Mouse (Mus musculus) embryonic facial prominence, embryonic 10.5 days (tissue): ENCODE data around the gene Vmn1r79. TPM values are rescaled to one million over a fixed set of nuclear protein-coding genes. Genes with fewer than 3 reads are reported as not detected.
"Not testable (repeated sequence)": the region's sequence is repeated elsewhere in the genome, so short reads cannot be mapped to it uniquely, and the experiment has no call there.

Experiments
- DNase-seq: peaks from one replicate; pipeline ENCODE4 v3.0.0-alpha.2; 2017; ENCODE audit warnings: low spot score
- H3K27ac ChIP-seq: fragments of 300-500 bp; sonication (generic); replicated peaks from 2 replicates; pipeline ENCODE4 v1.5.1; 2016; ENCODE audit warnings: mild to moderate bottlenecking
- H3K27me3 ChIP-seq: fragments of 300-500 bp; sonication (generic); replicated peaks from 2 replicates; pipeline ENCODE4 v1.6.1; 2016; ENCODE audit warnings: low read depth, mild to moderate bottlenecking; ENCODE audit not compliant: poor library complexity, severe bottlenecking
- H3K36me3 ChIP-seq: fragments of 300-500 bp; sonication (generic); replicated peaks from 2 replicates; pipeline ENCODE4 v1.6.1; 2016; ENCODE audit warnings: mild to moderate bottlenecking, moderate library complexity
- H3K4me1 ChIP-seq: fragments of 300-500 bp; sonication (generic); 2 replicates; pipeline ENCODE4 v1.6.1; 2016
- H3K4me3 ChIP-seq: fragments of 300-500 bp; sonication (generic); 2 replicates; pipeline ENCODE4 v1.5.1; 2016; ENCODE audit warnings: mild to moderate bottlenecking, moderate library complexity
- H3K9me3 ChIP-seq: fragments of 300-500 bp; sonication (generic); 2 replicates; pipeline ENCODE4 v1.6.1; 2016; ENCODE audit warnings: mild to moderate bottlenecking
- WGBS: fragments of 180-500 bp; shearing (Covaris S2); methylation state at CpG from one replicate; pipeline ENCODE4 v1.1.7; 2016; 5-methylcytosine and 5-hydroxymethylcytosine counted together
- polyA plus RNA-seq: library from polyadenylated mRNA; unstranded; fragments of >200 nt; fragmentation: Nextera tagmentation; extraction: Ambion mirVana; gene quantifications from 2 replicates; pipeline ENCODE4 v1.2.1, GENCODE M21; 2016

Gene Vmn1r79
- not detected in 2 replicates for polyA plus RNA-seq

GRCm38 (mm10) chr7:12170979-12171378, at the start of gene Vmn1r79:
Gene Vmn1r79, plus strand, starts transcription at chr7:12171279.
- H3K4me1 ChIP-seq, H3K4me3 ChIP-seq, DNase-seq, H3K9me3 ChIP-seq, H3K27me3 ChIP-seq, H3K36me3 ChIP-seq, H3K27ac ChIP-seq: not testable (repeated sequence)

- H3K4me3 ChIP-seq, result no peak within 1 kb of the TSS
- H3K9me3 ChIP-seq, result peaks cover 6% of the 10 kb centered on the region; the same call in 1 of the 2 replicates
- H3K27me3 ChIP-seq, result no peaks in the 10 kb centered on the region
- no peaks in the 10 kb centered on the region for H3K36me3 ChIP-seq
- H3K4me1 ChIP-seq, result no peaks in the 10 kb centered on the region
- no peak for DNase-seq
- H3K27ac ChIP-seq, result no peak within 1 kb of the TSS
- 67% methylated on average over 2 of the region's 2 CpGs for WGBS
Observed at GRCm38 (mm10) chr7:12149957-12150356, 21.1 kb upstream of the Vmn1r79 start, which contains the start of gene Vmn1r78. Gene Vmn1r78, plus strand, starts transcription at chr7:12150257.

GRCm38 (mm10) chr7:12156463-12156862, 14.6 kb upstream of the Vmn1r79 start:
- not testable (repeated sequence) for H3K27ac ChIP-seq, H3K4me1 ChIP-seq, DNase-seq, H3K9me3 ChIP-seq, H3K27me3 ChIP-seq, H3K36me3 ChIP-seq, H3K4me3 ChIP-seq
- 56% methylated on average over 1 of the region's 1 CpGs for WGBS

- H3K36me3 ChIP-seq, H3K4me3 ChIP-seq, H3K4me1 ChIP-seq, H3K9me3 ChIP-seq, H3K27me3 ChIP-seq, DNase-seq, H3K27ac ChIP-seq: not testable (repeated sequence)
- 61% methylated on average over 2 of the region's 2 CpGs for WGBS
Observed at GRCm38 (mm10) chr7:12172926-12173325, 1.8 kb downstream of the Vmn1r79 start.

- no peaks in the 10 kb centered on the region for H3K36me3 ChIP-seq
- no peaks in the 10 kb centered on the region for H3K27me3 ChIP-seq
- peaks cover 5% of the 10 kb centered on the region; the same call in 1 of the 2 replicates for H3K9me3 ChIP-seq
- no peak within 1 kb of the TSS for H3K27ac ChIP-seq
- WGBS, result 81% methylated on average over 1 of the region's 1 CpGs
- no peak within 1 kb of the TSS for H3K4me3 ChIP-seq
- no peaks in the 10 kb centered on the region for H3K4me1 ChIP-seq
- no peak for DNase-seq
Observed at GRCm38 (mm10) chr7:12188986-12189385, 17.9 kb downstream of the Vmn1r79 start, which contains the start of gene Vmn1r80. Gene Vmn1r80, plus strand, starts transcription at chr7:12189286.

GRCm38 (mm10) chr7:12204141-12204540, 33.1 kb downstream of the Vmn1r79 start:
- DNase-seq, result no peak
- H3K27me3 ChIP-seq, result no peaks in the 10 kb centered on the region
- H3K9me3 ChIP-seq, result peaks cover 22% of the 10 kb centered on the region
- H3K27ac ChIP-seq, result no peak overlapping the region
- H3K4me3 ChIP-seq, result no peak overlapping the region
- no peaks in the 10 kb centered on the region for H3K36me3 ChIP-seq
- 57% methylated on average over 2 of the region's 2 CpGs for WGBS
- H3K4me1 ChIP-seq, result no peaks in the 10 kb centered on the region

Other genes with a start within 250 kb of the Vmn1r79 start
- not detected in 2 replicates for gene Vmn1r76, start 233.1 kb upstream of the Vmn1r79 start, polyA plus RNA-seq
- gene Vmn1r77, start 134.5 kb upstream of the Vmn1r79 start, polyA plus RNA-seq, result not detected in 2 replicates
- gene Vmn1r78, start 21.0 kb upstream of the Vmn1r79 start, polyA plus RNA-seq, result not detected in 2 replicates
- not detected in 2 replicates for gene Vmn1r80, start 18.0 kb downstream of the Vmn1r79 start, polyA plus RNA-seq
- not detected in 2 replicates for gene Vmn1r81, start 97.0 kb downstream of the Vmn1r79 start, polyA plus RNA-seq
- gene Vmn1r82, start 129.2 kb downstream of the Vmn1r79 start, polyA plus RNA-seq, result not detected in 2 replicates
- 0.06 TPM in 1 of 2 replicates, not detected in the other for gene Vmn1r83, start 158.2 kb downstream of the Vmn1r79 start, polyA plus RNA-seq
- gene Vmn1r84, start 198.0 kb downstream of the Vmn1r79 start, polyA plus RNA-seq, result not detected in 2 replicates